Mouse (Mus musculus) leukemia stem cell, adult 10-12 weeks (primary cell): ENCODE results near the gene Upf1. TPM values are rescaled to one million over a fixed set of nuclear protein-coding genes. Genes with fewer than 3 reads are reported as not detected.

ENCODE experiments used
- polyA plus RNA-seq: library from polyadenylated mRNA; stranded (reverse); fragments of >175 nt; gene quantifications from 2 replicates; pipeline ENCODE4 v1.2.3, GENCODE M21; 2012; ENCODE audit warnings: low replicate concordance

The Upf1 gene
- 154 and 179 TPM in 2 replicates for polyA plus RNA-seq

GRCm38 (mm10) chr8:70353194-70353817 lies at the start of gene Upf1:
TSS of gene Upf1 (minus strand) at chr8:70353278.

DNA sequence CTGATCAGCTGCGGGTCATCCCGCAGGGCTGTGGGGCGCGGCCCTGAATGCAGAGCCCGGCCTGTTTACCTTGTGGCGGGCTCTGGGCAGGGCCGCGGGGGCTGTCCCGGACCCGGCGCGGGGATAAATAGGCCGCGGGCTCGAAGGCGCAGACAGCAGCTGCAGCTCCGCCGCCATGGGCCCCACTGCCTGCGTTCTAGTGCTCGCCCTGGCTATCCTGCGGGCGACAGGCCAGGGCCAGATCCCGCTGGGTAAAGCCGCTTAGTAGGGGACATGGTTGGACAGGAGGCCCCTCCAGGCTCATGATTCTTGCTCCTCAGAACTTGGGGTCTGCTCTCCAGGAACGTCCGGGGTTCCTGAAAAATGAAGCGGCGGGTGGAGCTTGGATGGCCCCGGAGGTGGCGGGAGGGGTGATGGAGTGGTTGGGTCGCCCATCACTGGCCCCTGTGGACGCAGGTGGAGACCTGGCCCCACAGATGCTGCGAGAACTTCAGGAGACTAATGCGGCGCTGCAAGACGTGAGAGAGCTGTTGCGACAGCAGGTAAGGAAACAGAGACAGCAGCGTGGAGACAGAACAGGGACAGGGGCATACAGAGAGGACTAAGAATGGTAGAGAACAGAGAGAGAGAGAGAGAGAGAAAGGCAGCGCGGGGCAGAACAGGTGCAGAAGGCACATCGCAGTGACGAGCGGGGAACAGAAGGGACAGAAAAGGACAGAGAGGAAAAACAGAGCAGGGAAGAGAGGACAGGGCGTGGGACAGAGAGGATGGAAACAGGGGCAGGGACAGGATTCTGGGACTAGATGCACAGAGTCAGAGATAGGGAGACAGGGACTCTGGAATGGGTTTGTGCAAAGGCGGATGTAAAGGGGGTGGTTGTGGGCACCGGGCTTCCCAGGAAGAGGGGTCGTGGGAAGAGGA lies 20.6 kb upstream of the Upf1 start, which contains the start of gene Comp:
Gene Comp (plus strand): TSS at position 162 of the 921 bp plus-strand sequence.

GRCm38 (mm10) chr8:70329124-70329834 lies 23.8 kb downstream of the Upf1 start, which contains the start of gene Gdf1:
TSS of gene Gdf1 (plus strand) at chr8:70329817.

DNA sequence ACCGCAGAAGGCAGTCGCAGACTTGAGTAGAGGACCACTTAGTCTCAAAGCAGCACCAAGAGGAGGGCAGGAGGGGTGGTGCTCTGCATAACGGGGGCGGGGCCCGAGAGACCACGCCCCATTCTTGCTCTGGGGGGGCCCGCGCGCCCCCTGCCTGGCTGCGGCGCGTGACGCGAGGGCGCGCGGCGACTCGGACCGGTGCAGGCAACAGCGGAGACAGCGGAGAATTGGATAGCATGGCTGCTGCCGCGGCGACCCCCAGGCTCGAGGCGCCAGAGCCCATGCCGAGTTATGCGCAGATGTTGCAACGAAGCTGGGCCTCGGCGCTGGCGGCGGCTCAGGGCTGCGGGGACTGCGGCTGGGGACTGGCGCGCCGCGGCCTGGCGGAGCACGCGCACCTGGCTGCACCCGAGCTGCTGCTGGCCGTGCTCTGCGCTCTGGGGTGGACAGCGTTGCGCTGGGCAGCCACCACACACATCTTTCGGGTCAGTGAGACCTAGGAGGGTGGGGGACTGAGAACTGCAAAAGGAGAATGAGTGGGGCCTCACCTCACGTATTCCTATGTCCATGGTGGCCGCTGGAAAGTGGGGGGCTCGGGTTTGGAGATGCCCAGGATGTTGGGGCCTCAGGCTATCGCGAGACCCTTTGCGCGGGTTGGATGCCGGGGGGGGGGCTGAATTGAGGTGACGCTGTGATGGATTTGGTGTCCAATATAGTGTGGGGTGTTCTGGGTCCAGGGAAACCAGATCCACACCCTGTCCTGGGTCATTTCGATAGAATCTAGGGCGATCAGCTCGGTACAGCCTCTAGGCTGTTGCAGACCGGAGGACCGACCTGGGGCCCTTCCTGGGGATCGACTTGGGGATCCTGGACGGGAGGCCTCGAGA lies 37.2 kb downstream of the Upf1 start, which contains the start of gene Cers1:
Gene Cers1 (plus strand): TSS at position 152 of the 887 bp plus-strand sequence.

GRCm38 (mm10) chr8:70302358-70302890 lies 50.7 kb downstream of the Upf1 start, which contains the start of the genes Ddx49 and Cope:
TSS of gene Ddx49 (minus strand) at chr8:70302489.
TSS of gene Cope (plus strand) at chr8:70302518.

DNA sequence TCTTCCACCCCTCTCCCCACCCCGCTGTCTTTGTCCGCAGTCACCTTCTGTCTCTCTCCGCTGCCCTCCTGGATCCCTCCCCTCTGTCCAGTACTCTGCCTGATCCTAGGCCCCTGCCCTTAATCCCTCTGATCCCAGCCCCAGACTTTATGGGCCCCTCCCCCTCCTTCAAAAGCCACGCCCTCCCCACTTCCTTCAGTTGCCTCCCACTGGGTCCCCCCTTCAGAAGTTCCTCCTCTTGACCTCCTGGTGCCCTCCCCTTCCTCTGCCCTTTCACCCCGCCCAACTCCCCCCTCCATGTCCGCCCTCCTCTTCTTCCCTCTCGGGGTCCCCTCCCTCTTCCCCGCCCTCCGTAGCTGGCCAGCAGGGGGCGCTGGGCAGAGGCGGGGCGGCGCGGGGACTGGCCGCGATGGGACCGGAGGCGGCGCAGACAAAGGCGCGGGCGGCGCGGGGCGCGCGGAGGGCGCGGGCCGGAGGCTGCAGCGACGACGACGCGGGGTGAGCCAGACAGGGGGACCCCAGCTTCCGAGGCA lies 70.4 kb downstream of the Upf1 start, which contains the start of gene Homer3:
Gene Homer3 (plus strand): TSS at position 225 of the 533 bp plus-strand sequence.

Other genes with a start within 250 kb of the Upf1 start
- gene Ncan, start 232.4 kb downstream of the Upf1 start, polyA plus RNA-seq = 0.05 TPM in 1 of 2 replicates, not detected in the other
- gene Nr2c2ap, start 221.9 kb downstream of the Upf1 start, polyA plus RNA-seq = 5.1 and 9.4 TPM in 2 replicates
- 2.9 and 6.6 TPM in 2 replicates for gene Rfxank, start 214.1 kb downstream of the Upf1 start, polyA plus RNA-seq
- gene Borcs8, start 213.8 kb downstream of the Upf1 start, polyA plus RNA-seq = 6.5 and 41.8 TPM in 2 replicates
- 8.9 and 50.7 TPM in 2 replicates for gene Mef2b, start 213.6 kb downstream of the Upf1 start, polyA plus RNA-seq
- gene Tmem161a, start 180.9 kb downstream of the Upf1 start, polyA plus RNA-seq = 191 and 288 TPM in 2 replicates
- gene Slc25a42, start 141.0 kb downstream of the Upf1 start, polyA plus RNA-seq = 14.2 and 31.4 TPM in 2 replicates
- 22.8 and 39.3 TPM in 2 replicates for gene Sugp2, start 119.1 kb downstream of the Upf1 start, polyA plus RNA-seq
- 18.2 and 36.2 TPM in 2 replicates for gene Armc6, start 118.8 kb downstream of the Upf1 start, polyA plus RNA-seq
- gene Homer3, start 70.5 kb downstream of the Upf1 start, polyA plus RNA-seq = 10.6 and 12.3 TPM in 2 replicates
- 40.0 and 63.8 TPM in 2 replicates for gene Ddx49, start 50.8 kb downstream of the Upf1 start, polyA plus RNA-seq
- 154 and 182 TPM in 2 replicates for gene Cope, start 50.8 kb downstream of the Upf1 start, polyA plus RNA-seq
- 0.18 and 0.51 TPM in 2 replicates for gene Cers1, start 37.5 kb downstream of the Upf1 start, polyA plus RNA-seq
- gene Gdf1, start 23.5 kb downstream of the Upf1 start, polyA plus RNA-seq = 0.46 and 0.52 TPM in 2 replicates
- not detected in 2 replicates for gene Comp, start 20.3 kb upstream of the Upf1 start, polyA plus RNA-seq
- 25.6 and 26.0 TPM in 2 replicates for gene Crtc1, start 86.3 kb upstream of the Upf1 start, polyA plus RNA-seq
- gene Klhl26, start 123.7 kb upstream of the Upf1 start, polyA plus RNA-seq = 4.6 and 9.6 TPM in 2 replicates
- not detected in 2 replicates for gene Tmem59l, start 134.1 kb upstream of the Upf1 start, polyA plus RNA-seq
- gene Crlf1, start 139.9 kb upstream of the Upf1 start, polyA plus RNA-seq = 3.6 and 4.1 TPM in 2 replicates
- gene Rex1bd, start 153.5 kb upstream of the Upf1 start, polyA plus RNA-seq = 130 and 308 TPM in 2 replicates
- 338 and 558 TPM in 2 replicates for gene Uba52, start 157.5 kb upstream of the Upf1 start, polyA plus RNA-seq
- gene Fkbp8, start 174.4 kb upstream of the Upf1 start, polyA plus RNA-seq = 1,600 and 2,800 TPM in 2 replicates
- gene Kxd1, start 174.7 kb upstream of the Upf1 start, polyA plus RNA-seq = 30.5 and 31.3 TPM in 2 replicates
- gene Ell, start 186.2 kb upstream of the Upf1 start, polyA plus RNA-seq = 42.1 and 42.5 TPM in 2 replicates
- gene Isyna1, start 241.1 kb upstream of the Upf1 start, polyA plus RNA-seq = 253 and 312 TPM in 2 replicates